Mouse (Mus musculus) T-cell, adult 66 days (primary cell): Measurements from ENCODE around the gene Ildr2. TPM values are rescaled to one million over a fixed set of nuclear protein-coding genes. Genes with fewer than 3 reads are reported as not detected.

Experiments
- total RNA-seq, 2 experiments: library from RNA; stranded (reverse); gene quantifications; 3 replicates in 1 of 2; 4 replicates in 1 of 2; pipeline ENCODE4 v1.2.4; 2023

Gene Ildr2
- total RNA-seq = under 1 TPM; 0.23 to 0.47 TPM

GRCm38 (mm10) chr1:166253898-166254894 is at the start of gene Ildr2:
Ildr2 (plus strand) TSS chr1:166254139.

GRCm38 (mm10) chr1:166238315-166238969 is 15.5 kb upstream of the Ildr2 start, which contains the start of gene Mael:
Mael (minus strand) TSS chr1:166238747.

Other genes starting within 250 kb of the Ildr2 start
- gene Dusp27, start 126.2 kb upstream of the Ildr2 start, total RNA-seq = under 1 TPM in 1 of 2 experiments, not detected in 1; 0.12 TPM
- gene Gpa33, start 123.9 kb upstream of the Ildr2 start, total RNA-seq = not detected
- not detected for gene Mael, start 15.4 kb upstream of the Ildr2 start, total RNA-seq
- gene Tada1, start 125.0 kb downstream of the Ildr2 start, total RNA-seq = 10 to 100 TPM; 29.9 to 31.9 TPM
- 10 to 100 TPM; 14.0 to 17.0 TPM for gene Pogk, start 155.7 kb downstream of the Ildr2 start, total RNA-seq
- gene Gm4846, start 243.4 kb downstream of the Ildr2 start, total RNA-seq = not detected